Mouse (Mus musculus) bone marrow macrophage, adult 2 months (primary cell): ENCODE data around the gene Hoxd8.

ENCODE experiments used
- CTCF ChIP-seq: IDR thresholded peaks from 2 replicates; pipeline ENCODE4 v1.5.1; 2012; ENCODE audit warnings: low read depth, mild to moderate bottlenecking, low read length, moderate library complexity
- POLR2A ChIP-seq: IDR thresholded peaks from 2 replicates; pipeline ENCODE4 v1.6.1; 2012; ENCODE audit warnings: mild to moderate bottlenecking, low read depth, low read length, borderline replicate concordance

- TF ChIP-seq CTCF (no peak), POLR2A (no peak)
Measured at GRCm38 (mm10) chr2:74753175-74753523, 48.7 kb downstream of the Hoxd8 start.
